Mouse (Mus musculus): ENCODE measurements around the gene Zfp105.

Zfp105 gene

DNA sequence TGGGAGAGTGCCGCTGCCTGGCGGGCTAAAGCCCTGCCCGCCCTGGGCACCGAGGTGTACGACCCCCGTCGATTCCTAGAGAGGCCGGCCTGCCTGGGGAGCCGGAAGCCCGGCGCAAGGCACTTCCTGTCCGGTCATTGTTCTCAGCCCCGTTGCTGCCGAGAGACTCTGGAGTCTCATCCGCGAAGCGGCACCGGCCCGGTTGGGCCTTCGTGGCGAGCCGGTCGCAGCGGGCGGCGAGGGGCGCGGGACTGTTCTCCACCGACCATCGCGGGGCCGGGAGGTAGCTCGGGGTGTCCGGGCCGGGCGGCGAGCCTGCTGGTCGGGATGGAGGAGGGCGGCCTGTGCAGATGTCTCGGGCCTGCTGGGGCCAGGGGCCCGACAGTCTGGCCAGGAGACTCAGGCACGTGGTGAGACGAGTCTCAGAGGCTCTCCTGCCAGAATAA is at the start of gene Zfp105:
Gene Zfp105, plus strand, starts transcription at position 137 of the 446 bp plus-strand sequence.
- DNase-seq (ENCODE audit: low read depth, low spot score) = peak; percentile 3

DNA sequence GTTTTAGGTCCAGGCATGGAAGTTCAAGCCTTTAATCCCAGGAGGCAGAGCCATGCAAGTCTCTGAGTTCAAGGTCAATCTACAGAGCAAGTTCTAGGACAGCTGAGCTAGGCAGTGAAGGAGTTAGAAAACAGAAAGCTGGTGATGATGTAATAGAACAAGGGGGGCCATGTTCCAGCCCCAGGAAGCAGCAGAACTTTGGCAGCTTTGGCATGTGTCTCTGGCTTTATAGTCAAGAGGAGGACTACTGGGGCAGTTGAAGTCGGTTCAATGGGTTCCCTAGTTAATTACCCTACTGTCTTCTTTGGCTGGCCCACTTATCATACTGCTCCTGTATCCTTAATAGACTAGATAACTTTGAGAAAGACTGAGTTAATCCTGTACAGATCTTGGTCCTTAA is 48.2 kb upstream of the Zfp105 start:
- no peak for DNase-seq (ENCODE audit: low read depth, low spot score)

- DNase-seq (ENCODE audit: low read depth, low spot score) = peak; percentile 27
Measured at GRCm38 (mm10) chr9:122875145-122875544, 47.7 kb upstream of the Zfp105 start.

DNA sequence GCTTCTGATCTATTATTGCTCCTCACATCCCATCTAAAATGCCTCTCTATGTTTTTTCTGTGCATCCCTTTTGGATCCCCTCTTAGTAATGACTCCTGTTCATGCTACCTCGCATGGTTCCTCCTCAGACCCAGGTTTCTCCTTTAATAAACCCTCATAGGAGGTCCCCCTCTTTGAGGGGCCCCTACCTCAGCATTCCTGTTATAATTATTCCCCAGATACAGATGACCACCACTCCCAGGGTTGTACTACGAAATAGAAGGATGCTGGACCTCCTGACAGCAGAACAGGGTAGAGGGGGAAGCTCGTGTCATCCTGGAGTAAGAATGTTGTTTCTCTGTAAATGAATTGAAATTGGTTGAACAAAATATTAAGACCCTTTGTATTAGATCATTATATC is 37.5 kb upstream of the Zfp105 start, which contains the start of gene Zkscan7:
Gene Zkscan7, plus strand, starts transcription at position 301 of the 400 bp plus-strand sequence.
- DNase-seq (ENCODE audit: low read depth, low spot score) = no peak

DNA sequence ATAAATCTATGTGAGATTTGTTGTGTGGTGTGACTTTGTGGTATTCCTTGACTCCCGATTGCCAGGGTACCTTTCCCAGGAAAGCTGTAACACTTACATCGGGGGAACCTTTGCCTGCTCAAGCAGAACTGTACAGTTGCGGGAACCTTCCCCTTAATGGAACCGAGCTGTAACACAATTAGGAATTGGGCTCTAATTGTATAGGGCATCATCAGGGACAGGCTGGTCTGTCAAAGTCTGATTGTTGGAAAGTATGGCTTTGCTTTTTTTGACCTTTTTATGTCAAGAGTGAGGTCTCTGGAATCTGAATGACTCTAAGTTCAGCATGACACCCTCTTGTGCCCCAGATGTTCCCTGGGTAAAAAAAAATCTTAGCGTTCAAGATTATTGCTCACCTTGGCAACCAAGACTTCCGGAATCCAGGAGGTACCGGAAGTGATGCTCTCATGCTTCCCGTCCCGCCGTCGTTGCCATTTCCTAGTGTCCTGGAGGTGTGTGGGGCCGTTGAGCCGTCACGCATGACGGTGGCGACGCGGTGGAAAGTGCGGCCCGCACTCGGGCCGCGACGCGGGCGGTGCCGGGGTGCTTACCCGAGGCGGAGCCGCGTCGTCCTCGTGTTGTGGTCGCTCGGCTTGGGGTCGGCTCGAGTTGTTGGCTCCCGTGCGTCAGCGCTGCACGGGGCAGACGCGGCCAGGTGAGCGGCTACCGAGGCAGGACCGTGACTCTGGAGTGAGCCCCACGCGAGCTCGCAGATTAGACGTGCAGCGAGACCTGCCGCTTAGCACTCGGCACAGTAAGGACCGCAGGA is 36.3 kb upstream of the Zfp105 start:
- DNase-seq (ENCODE audit: low read depth, low spot score) = peak; percentile 89

GRCm38 (mm10) chr9:122901047-122901446 is 21.8 kb upstream of the Zfp105 start:
- DNase-seq (ENCODE audit: low read depth, low spot score) = no peak

DNA sequence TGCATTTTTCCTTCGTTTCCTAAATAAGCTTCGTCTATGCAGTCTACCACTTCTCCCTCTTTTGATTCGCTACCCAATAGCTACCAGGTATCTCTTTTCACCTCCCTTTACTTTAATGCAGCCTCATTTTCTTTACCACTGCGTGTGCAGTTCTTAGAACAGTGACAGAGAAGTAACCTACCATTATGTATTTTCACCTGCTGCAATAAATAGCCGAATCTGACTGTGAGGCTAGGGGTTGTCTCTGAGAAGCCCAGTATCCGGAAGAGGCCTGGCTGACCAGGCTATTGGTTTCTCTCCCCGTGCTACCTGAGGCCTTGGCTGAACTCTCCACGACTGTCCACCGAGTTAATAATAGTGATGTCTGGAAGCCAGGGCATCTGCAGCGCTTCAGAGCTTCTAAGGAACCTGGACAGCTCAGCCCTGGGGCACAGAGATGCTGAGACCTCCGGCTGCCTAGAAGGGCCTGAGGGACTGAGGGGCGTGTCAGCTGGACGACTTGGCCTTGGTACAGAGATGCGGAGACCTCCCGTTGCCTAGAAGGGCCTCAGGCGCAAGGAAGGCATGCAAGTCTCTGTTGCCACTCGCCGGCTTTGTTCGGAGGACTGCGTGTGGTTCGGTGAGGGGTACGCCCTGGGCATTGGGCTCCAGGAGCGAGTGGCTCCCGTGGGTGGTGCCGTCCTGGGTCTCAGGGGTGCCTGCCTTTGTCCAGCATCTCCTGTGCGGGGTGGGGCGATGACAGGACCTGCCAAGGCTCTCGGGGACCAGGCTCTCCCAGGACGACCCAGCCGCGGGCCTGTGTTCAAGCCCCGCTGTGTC is 19.9 kb upstream of the Zfp105 start:
- DNase-seq (ENCODE audit: low read depth, low spot score) = no peak

- no peak for DNase-seq (ENCODE audit: low read depth, low spot score)
Measured at GRCm38 (mm10) chr9:122922436-122922835, 436 bp upstream of the Zfp105 start.

DNA sequence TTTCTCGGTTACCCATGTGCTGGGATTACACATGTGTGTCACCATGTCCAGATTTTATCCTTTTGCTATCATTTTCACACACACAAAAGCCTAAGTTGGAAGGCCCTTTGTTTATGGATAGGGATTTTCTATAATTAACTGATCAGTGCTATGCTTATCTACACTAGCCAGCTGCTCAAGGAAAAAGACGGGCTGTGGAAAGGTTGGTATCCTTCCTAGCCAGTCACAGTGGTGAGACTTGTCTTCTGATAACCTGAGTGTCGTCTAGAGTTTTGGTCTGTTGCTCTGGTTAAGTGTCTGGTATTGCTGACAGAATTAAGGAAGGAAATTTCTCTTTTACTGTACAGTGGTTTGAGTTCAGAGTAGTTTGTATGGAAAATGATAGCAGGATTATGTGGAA is 6.0 kb downstream of the Zfp105 start:
- no peak for DNase-seq (ENCODE audit: low read depth, low spot score)

- DNase-seq (ENCODE audit: low read depth, low spot score) = peak; percentile 94
Measured at GRCm38 (mm10) chr9:122950643-122951475, 28.0 kb downstream of the Zfp105 start, which contains the start of the genes 1110059G10Rik and Kif15. TSS of gene 1110059G10Rik (minus strand) at chr9:122951000. TSS of gene Kif15 (plus strand) at chr9:122951046.
